Mouse (Mus musculus) limb, embryonic 12.5 days (tissue): Measurements from ENCODE around the gene P2ry13. TPM values are rescaled to one million over a fixed set of nuclear protein-coding genes. Genes with fewer than 3 reads are reported as not detected.

ENCODE experiments used
- ATAC-seq: fragments of 200-750 bp; cut with Nextera tagmentation; 2 replicates; pipeline ENCODE4 v1.8.0; 2017; ENCODE audit warnings: low read depth, moderate TSS enrichment; ENCODE audit not compliant: insufficient number of reproducible peaks, insufficient read depth, low FRiP score, low TSS enrichment
- H3K27ac ChIP-seq: fragments of 300-500 bp; sonication (generic); 2 replicates; pipeline ENCODE4 v1.5.1; 2016; ENCODE audit warnings: mild to moderate bottlenecking, moderate library complexity
- H3K27me3 ChIP-seq: fragments of 300-500 bp; sonication (generic); 2 replicates; pipeline ENCODE4 v1.6.1; 2016; ENCODE audit warnings: mild to moderate bottlenecking, moderate library complexity
- H3K36me3 ChIP-seq: fragments of 300-500 bp; sonication (generic); 2 replicates; pipeline ENCODE4 v1.6.1; 2016; ENCODE audit warnings: mild to moderate bottlenecking, moderate library complexity
- H3K4me1 ChIP-seq: fragments of 300-500 bp; sonication (generic); replicated peaks from 2 replicates; pipeline ENCODE4 v1.6.1; 2016
- H3K4me2 ChIP-seq: fragments of 300-500 bp; sonication (generic); 2 replicates; pipeline ENCODE4 v1.6.1; 2016; ENCODE audit warnings: mild to moderate bottlenecking, moderate library complexity
- H3K4me3 ChIP-seq: fragments of 300-500 bp; sonication (generic); replicated peaks from 2 replicates; pipeline ENCODE4 v1.5.1; 2016; ENCODE audit warnings: mild to moderate bottlenecking
- H3K9ac ChIP-seq: fragments of 300-500 bp; sonication (generic); replicated peaks from 2 replicates; pipeline ENCODE4 v1.6.1; 2016; ENCODE audit warnings: mild to moderate bottlenecking, moderate library complexity
- H3K9me3 ChIP-seq: fragments of 300-500 bp; sonication (generic); 2 replicates; pipeline ENCODE4 v1.6.1; 2016; ENCODE audit warnings: mild to moderate bottlenecking, moderate library complexity
- WGBS: fragments of 180-500 bp; shearing (Covaris S2); methylation state at CpG from one replicate; pipeline ENCODE4 v1.1.7; 2016; 5-methylcytosine and 5-hydroxymethylcytosine counted together
- polyA plus RNA-seq: library from polyadenylated mRNA; unstranded; fragments of >200 nt; fragmentation: Nextera tagmentation; extraction: Ambion mirVana; gene quantifications from 2 replicates; pipeline ENCODE4 v1.2.1, GENCODE M21; 2016

The P2ry13 gene
- polyA plus RNA-seq, 1 experiment from 2014 or later = 0.68 TPM

DNA sequence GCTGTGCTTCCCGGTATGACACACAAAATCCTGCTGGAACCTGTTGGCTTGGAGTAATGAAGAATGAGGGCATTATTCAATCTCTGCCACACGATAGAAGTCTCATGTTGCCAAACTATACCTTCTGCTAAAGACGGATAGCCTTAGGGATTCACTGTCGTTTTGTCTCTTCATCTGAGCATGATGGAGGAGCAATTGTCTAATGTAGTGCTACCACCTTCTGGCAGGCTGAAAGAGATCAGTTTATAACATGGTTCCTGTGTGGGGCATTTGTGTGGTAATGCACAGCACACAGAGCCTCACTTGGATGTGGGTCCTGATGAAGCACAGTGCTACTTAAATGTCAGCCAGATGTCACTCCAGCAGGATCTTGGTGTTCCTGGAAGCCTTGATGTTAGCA, 41.5 kb downstream of the P2ry13 start:
- no peak overlapping the region for H3K4me3 ChIP-seq
- H3K9me3 ChIP-seq = no peaks in the 10 kb centered on the region
- no peak overlapping the region for H3K9ac ChIP-seq
- no peak for ATAC-seq
- 69% methylated on average over 4 of the region's 4 CpGs for WGBS
- no peaks in the 10 kb centered on the region for H3K36me3 ChIP-seq
- no peak overlapping the region for H3K27ac ChIP-seq
- no peaks in the 10 kb centered on the region for H3K27me3 ChIP-seq
- no peaks in the 10 kb centered on the region for H3K4me1 ChIP-seq
- H3K4me2 ChIP-seq = no peak overlapping the region

DNA sequence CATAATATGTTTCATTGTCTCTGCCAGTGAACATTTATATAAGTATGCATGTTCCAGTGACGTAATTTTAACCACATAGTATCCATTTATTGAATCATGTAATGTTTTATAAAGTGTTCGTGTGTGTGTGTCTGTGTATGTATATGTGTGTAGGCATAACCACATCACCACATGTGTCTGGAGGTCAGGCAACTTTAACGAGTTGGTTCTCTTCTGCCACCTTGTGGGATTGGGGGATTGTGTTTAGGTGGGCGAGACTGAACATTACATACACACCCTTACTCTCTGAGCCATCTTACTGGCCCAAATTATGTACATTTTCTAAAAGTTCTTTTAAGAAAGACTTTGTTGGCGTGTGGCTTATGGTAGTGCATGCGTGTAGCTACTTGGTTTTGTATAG, 42.2 kb downstream of the P2ry13 start:
- Histone ChIP-seq H3K27me3 (no peaks in the 10 kb centered on the region), H3K9ac (no peak overlapping the region), H3K4me2 (no peak overlapping the region), H3K36me3 (no peaks in the 10 kb centered on the region), H3K27ac (no peak overlapping the region), H3K9me3 (no peaks in the 10 kb centered on the region), H3K4me1 (no peaks in the 10 kb centered on the region), H3K4me3 (no peak overlapping the region)
- no peak for ATAC-seq
- WGBS = 86% methylated on average over 6 of the region's 6 CpGs

DNA sequence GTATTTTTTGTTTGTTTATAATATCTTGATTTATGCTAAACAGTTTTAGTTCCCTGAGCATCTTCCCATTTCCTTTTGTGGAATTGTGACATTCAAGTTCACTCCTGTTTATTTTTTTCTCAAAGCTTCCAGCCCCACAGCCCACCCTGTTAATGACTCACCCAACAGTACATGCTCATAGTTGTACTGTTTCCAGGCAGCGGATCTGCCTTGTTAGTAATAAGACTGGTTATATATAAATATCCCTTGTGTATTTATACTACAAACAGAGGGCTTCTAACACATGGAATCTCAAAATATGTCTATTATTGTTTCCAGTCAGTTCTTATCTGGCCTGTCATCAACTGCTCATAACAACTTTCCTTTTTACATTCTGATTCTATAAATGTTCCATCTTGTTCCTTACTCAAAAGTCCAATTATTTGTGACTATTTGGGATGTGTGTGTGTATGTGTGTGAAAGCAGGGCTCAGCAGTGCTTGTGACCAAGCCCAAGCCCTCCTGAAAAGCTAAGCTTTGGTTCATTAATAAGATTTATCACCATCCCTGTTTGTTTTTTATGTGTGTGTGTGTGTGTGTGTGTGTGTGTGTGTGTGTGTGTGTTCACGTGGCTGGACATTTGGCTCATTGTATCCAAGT, 43.1 kb downstream of the P2ry13 start:
- Histone ChIP-seq H3K27ac (no peak overlapping the region), H3K27me3 (no peaks in the 10 kb centered on the region), H3K4me2 (no peak overlapping the region), H3K9me3 (no peaks in the 10 kb centered on the region), H3K4me3 (no peak overlapping the region), H3K36me3 (no peaks in the 10 kb centered on the region), H3K4me1 (no peaks in the 10 kb centered on the region), H3K9ac (no peak overlapping the region)
- no peak for ATAC-seq
- WGBS = 72% methylated on average over 2 of the region's 2 CpGs

DNA sequence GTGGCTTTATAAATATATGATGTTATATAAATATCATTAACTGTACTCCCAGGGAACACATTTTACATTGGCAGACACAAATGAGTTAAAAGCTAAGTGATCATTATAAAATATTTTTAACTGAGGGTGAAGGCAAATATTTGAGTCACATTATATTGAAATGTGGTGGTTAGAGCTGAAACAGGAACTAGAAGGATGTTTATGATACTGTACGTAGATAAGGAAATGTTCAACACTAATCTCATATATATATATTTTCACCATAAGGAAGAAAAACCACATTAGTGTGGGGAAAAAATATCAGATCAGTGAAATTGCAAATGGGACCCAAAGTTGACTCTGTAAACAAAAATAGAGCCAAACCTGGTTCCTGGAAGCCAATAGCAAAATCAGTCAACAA, 50.2 kb downstream of the P2ry13 start:
- Histone ChIP-seq H3K36me3 (no peaks in the 10 kb centered on the region), H3K4me3 (no peak overlapping the region), H3K27ac (no peak overlapping the region), H3K9me3 (no peaks in the 10 kb centered on the region), H3K9ac (no peak overlapping the region), H3K4me2 (no peak overlapping the region), H3K4me1 (no peaks in the 10 kb centered on the region), H3K27me3 (no peaks in the 10 kb centered on the region)
- ATAC-seq = no peak
- WGBS = 97% methylated on average over 1 of the region's 1 CpGs

Other genes starting within 250 kb of the P2ry13 start
- 2.1 and 2.4 TPM in 2 replicates for gene Med12l, start 205.1 kb downstream of the P2ry13 start, polyA plus RNA-seq
- 1.1 and 1.3 TPM in 2 replicates for gene Gpr171, start 109.1 kb downstream of the P2ry13 start, polyA plus RNA-seq
- 1.3 TPM in 2 replicates for gene P2ry14, start 57.3 kb downstream of the P2ry13 start, polyA plus RNA-seq
- gene Gpr87, start 15.8 kb downstream of the P2ry13 start, polyA plus RNA-seq = 0.53 and 0.92 TPM in 2 replicates
- gene P2ry12, start 52.0 kb upstream of the P2ry13 start, polyA plus RNA-seq = 1.2 and 1.7 TPM in 2 replicates
- 8.2 and 11.5 TPM in 2 replicates for gene Igsf10, start 133.5 kb upstream of the P2ry13 start, polyA plus RNA-seq